Mouse (Mus musculus): ENCODE results near the gene Tfb2m. TPM values are rescaled to one million over a fixed set of nuclear protein-coding genes. Genes with fewer than 3 reads are reported as not detected.

Tfb2m gene
- 1 to 10 TPM in 1 of 2 experiments, under 1 TPM in 1; 0.50 to 6.2 TPM for polyA plus RNA-seq (2012; fragmentation: generic; extraction: Trizol)

GRCm38 (mm10) chr1:179545768-179546550 is at the start of gene Tfb2m, which contains the start of gene Cnst:
TSS of gene Tfb2m (minus strand) at chr1:179546267.
TSS of gene Cnst (plus strand) at chr1:179546370.

DNA sequence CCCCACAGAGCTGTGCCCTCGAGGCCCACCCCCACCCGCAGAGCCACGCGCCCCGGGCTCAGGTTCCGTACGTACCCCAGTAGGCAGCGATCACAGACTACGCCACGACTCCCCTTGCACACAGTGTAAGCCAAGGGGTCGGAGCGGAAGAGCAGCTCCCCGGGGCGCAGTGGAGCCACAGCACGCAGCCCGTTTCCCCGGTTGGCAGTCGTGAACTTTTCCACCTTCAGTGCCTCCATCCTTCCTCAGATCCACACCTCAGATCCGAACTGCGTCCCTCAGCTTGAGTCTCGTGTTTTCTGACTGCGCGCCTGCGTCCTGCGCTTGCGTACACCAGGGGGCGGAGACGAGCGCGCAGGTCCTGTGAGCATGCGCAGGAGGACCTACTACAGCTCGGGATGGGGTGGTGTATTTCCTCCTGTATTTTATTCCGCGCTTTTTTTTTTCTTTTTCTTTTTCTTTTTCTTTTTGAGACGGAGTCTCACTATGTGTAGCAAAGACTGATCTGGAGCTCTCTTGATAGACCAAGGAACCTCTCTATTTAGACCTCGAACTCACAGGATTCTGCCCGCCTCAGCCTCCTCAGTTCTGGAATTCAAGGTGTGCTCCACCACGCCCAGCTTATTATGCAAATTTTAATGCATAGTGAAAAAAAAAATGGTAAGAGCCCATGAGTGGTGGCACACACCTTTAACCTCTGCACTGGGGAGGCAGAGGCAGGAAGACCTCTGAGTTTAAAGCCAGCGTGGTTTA is 28.2 kb downstream of the Tfb2m start, which contains the start of gene Smyd3:
Smyd3 (minus strand) TSS at position 329 of the 753 bp plus-strand sequence.

Other genes with a start within 250 kb of the Tfb2m start
- 1 to 10 TPM; 6.9 to 8.4 TPM for gene Smyd3, start 28.2 kb downstream of the Tfb2m start, polyA plus RNA-seq (2012; fragmentation: generic; extraction: Trizol)
- 1 to 10 TPM in 1 of 2 experiments, under 1 TPM in 1; 0.61 to 4.9 TPM for gene Cnst, start 103 bp upstream of the Tfb2m start, polyA plus RNA-seq (2012; fragmentation: generic; extraction: Trizol)
- 10 to 100 TPM in 1 of 2 experiments, 1 to 10 TPM in 1; 2.9 to 19.2 TPM for gene Sccpdh, start 121.9 kb upstream of the Tfb2m start, polyA plus RNA-seq (2012; fragmentation: generic; extraction: Trizol)
- not detected for gene Kif28, start 199.0 kb upstream of the Tfb2m start, polyA plus RNA-seq (2012; fragmentation: generic; extraction: Trizol)

All from C3H10T1/2 (cell line).